Mouse (Mus musculus) G1E (cell line): Measurements from ENCODE around the gene H2-Q10. TPM values are rescaled to one million over a fixed set of nuclear protein-coding genes. Genes with fewer than 3 reads are reported as not detected.
"Not testable (repeated sequence)": the region's sequence is repeated elsewhere in the genome, so short reads cannot be mapped to it uniquely, and the experiment has no call there.

Experiments
- ATAC-seq: 2 replicates; pipeline ENCODE4 v1.8.0; 2016; ENCODE audit warnings: mild to moderate bottlenecking; ENCODE audit not compliant: insufficient number of reproducible peaks, poor library complexity, low FRiP score, severe bottlenecking; ENCODE audit errors: extremely low read depth
- DNase-seq: peaks from one replicate; pipeline ENCODE4 v3.0.0; 2012; ENCODE audit warnings: low spot score
- H3K27me3 ChIP-seq: 2 replicates; pipeline ENCODE4 v1.6.1; 2012; ENCODE audit warnings: mild to moderate bottlenecking, low read length, inconsistent platforms; ENCODE audit not compliant: insufficient read depth
- H3K36me3 ChIP-seq: replicated peaks from 2 replicates; pipeline ENCODE3; 2012; ENCODE audit warnings: mild to moderate bottlenecking, inconsistent platforms
- H3K4me1 ChIP-seq: 2 replicates; pipeline ENCODE4 v1.6.1; 2012; ENCODE audit warnings: low read depth, low read length, inconsistent platforms, mixed read lengths; ENCODE audit not compliant: insufficient read depth
- H3K4me3 ChIP-seq: 2 replicates; pipeline ENCODE4 v1.5.1; 2012; ENCODE audit warnings: low read depth, mild to moderate bottlenecking, inconsistent platforms, low read length, moderate library complexity, mixed read lengths
- H3K9me3 ChIP-seq: replicated peaks from 2 replicates; pipeline ENCODE4 v1.6.1; 2012; ENCODE audit warnings: inconsistent platforms
- CTCF ChIP-seq: IDR thresholded peaks from 2 replicates; pipeline ENCODE4 v1.5.1; 2012; ENCODE audit warnings: low read depth, low read length, inconsistent platforms, mixed read lengths
- GATA1 ChIP-seq: IDR thresholded peaks from 2 replicates; pipeline ENCODE4 v1.6.1; 2012; ENCODE audit warnings: borderline replicate concordance, low read length, inconsistent platforms, mixed read lengths
- GATA2 ChIP-seq: IDR thresholded peaks from 2 replicates; pipeline ENCODE4 v1.6.1; 2012; ENCODE audit warnings: low read depth, low read length, inconsistent platforms, borderline replicate concordance
- POLR2AphosphoS5 ChIP-seq: IDR thresholded peaks from 2 replicates; pipeline ENCODE4 v1.6.1; 2012; ENCODE audit warnings: low read depth, low read length, inconsistent platforms; ENCODE audit not compliant: insufficient replicate concordance
- TAL1 ChIP-seq: conservative IDR thresholded peaks from 2 replicates; pipeline ENCODE4 v1.6.1; 2012; ENCODE audit warnings: low read depth, low read length, inconsistent platforms, mixed read lengths
- polyA plus RNA-seq: library from polyadenylated mRNA; stranded (reverse); fragments of >175 nt; gene quantifications from 2 replicates; pipeline ENCODE4 v1.2.3, GENCODE M21; 2012
- total RNA-seq, 2 experiments: library from RNA; stranded (forward) in 1 of 2; stranded (reverse) in 1 of 2; fragments of 200-1000 nt in 1 of 2; fragments of >200 nt in 1 of 2; fragmentation: Nextera tagmentation in 1 of 2; gene quantifications; 2 replicates each; pipeline ENCODE4 v1.2.3; 2014 to 2017

The H2-Q10 gene
- total and polyA plus RNA-seq, 3 experiments: 0.05 TPM; not detected in 2

GRCm38 (mm10) chr17:35460513-35461341 is 9.2 kb upstream of the H2-Q10 start:
- H3K27me3 ChIP-seq, H3K4me3 ChIP-seq, H3K9me3 ChIP-seq, DNase-seq, H3K36me3 ChIP-seq, ATAC-seq, H3K4me1 ChIP-seq: not testable (repeated sequence)

DNA sequence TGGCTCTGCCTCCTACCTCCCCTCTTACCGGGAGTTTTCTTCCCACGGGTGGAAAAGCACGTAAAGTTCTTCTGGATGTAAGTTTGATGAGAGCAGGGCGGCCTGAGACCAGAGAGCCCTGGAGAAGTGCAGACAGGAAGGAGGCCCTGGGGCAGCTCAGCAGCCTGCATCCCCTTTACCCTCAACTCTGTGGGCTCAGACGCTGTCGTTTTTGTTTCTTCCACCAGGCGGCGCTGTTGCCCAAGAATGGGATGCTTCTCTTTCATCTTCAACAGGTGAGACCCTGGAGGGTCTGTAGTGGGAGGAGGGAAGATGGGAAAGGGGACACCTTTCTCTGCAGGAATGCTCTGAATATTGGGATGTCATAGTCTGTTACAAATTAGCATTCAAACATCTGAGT is 4.2 kb upstream of the H2-Q10 start:
- H3K4me3 ChIP-seq, ATAC-seq, H3K4me1 ChIP-seq, H3K36me3 ChIP-seq, DNase-seq, H3K9me3 ChIP-seq, H3K27me3 ChIP-seq: not testable (repeated sequence)
- TF ChIP-seq CTCF: peak; percentile 48

- peaks cover 12% of the 10 kb centered on the region for H3K9me3 ChIP-seq
- H3K27me3 ChIP-seq, H3K4me1 ChIP-seq, H3K36me3 ChIP-seq, H3K4me3 ChIP-seq, DNase-seq, ATAC-seq: not testable (repeated sequence)
These were observed 953 bp upstream of the H2-Q10 start for GRCm38 (mm10) chr17:35468936-35469335.

DNA sequence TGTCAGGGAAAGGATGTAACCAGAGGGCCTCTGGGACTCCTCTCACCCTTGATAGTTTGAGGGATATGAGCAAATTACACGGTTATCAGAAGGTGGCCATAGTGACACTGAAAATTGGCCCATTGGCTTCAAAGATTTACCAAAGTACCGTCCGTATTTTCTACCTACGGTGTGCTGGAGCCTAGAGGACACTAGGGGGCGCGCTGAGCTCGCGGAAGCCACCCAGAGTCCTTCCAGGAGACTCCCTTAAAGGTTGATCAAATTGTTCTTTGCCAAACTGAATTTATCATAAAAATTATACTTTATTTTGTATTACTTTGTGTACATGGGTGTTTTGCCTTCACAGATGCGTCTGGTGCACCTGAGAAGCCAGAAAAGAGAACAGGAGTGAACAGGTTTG is 14.2 kb downstream of the H2-Q10 start:
- no peaks in the 10 kb centered on the region for H3K4me1 ChIP-seq
- H3K27me3 ChIP-seq: peaks cover 5% of the 10 kb centered on the region; the same call in 1 of the 2 replicates
- no peaks in the 10 kb centered on the region for H3K9me3 ChIP-seq
- TF ChIP-seq GATA2: no peak
- TF ChIP-seq GATA1: no peak
- TF ChIP-seq POLR2AphosphoS5: no peak
- TF ChIP-seq TAL1: no peak
- TF ChIP-seq CTCF: peak; percentile 54
- DNase-seq: peak; percentile 37
- H3K36me3 ChIP-seq: no peaks in the 10 kb centered on the region
- ATAC-seq: no peak
- H3K4me3 ChIP-seq: no peak overlapping the region

GRCm38 (mm10) chr17:35485702-35486101 is 15.8 kb downstream of the H2-Q10 start:
- no peak overlapping the region for H3K4me3 ChIP-seq
- no peaks in the 10 kb centered on the region for H3K4me1 ChIP-seq
- peaks cover 5% of the 10 kb centered on the region; the same call in 1 of the 2 replicates for H3K27me3 ChIP-seq
- no peak for DNase-seq
- no peak for TF ChIP-seq POLR2AphosphoS5
- TF ChIP-seq CTCF: no peak
- no peak for TF ChIP-seq GATA2
- TF ChIP-seq TAL1: no peak
- ATAC-seq: no peak
- H3K36me3 ChIP-seq: no peaks in the 10 kb centered on the region
- H3K9me3 ChIP-seq: no peaks in the 10 kb centered on the region

GRCm38 (mm10) chr17:35486726-35487125 is 16.8 kb downstream of the H2-Q10 start:
- DNase-seq: no peak
- H3K36me3 ChIP-seq: no peaks in the 10 kb centered on the region
- TF ChIP-seq CTCF: no peak
- TF ChIP-seq POLR2AphosphoS5: no peak
- TF ChIP-seq GATA2: no peak
- TF ChIP-seq TAL1: no peak
- TF ChIP-seq GATA1: no peak
- no peaks in the 10 kb centered on the region for H3K9me3 ChIP-seq
- H3K4me1 ChIP-seq: no peaks in the 10 kb centered on the region
- peaks cover 5% of the 10 kb centered on the region; the same call in 1 of the 2 replicates for H3K27me3 ChIP-seq
- no peak overlapping the region for H3K4me3 ChIP-seq
- ATAC-seq: no peak

DNA sequence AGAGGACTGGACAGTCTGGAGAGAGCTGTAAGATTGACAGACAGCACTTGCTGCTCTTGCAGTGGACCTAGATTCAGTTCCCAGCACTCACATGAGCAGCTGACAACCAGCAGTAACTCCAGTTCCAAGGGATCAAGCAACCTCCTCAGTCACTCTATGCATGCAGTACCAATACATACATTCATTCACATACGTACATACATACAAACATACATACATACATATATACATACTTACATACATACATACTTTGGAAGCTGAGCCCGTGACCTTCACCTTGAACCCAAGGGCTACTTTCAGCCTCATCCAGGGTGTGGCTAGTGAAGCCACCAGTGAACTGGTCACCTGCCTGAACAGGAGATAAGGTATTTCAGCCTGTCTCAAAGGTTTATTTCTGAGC is 18.2 kb downstream of the H2-Q10 start:
- no peak overlapping the region for H3K4me3 ChIP-seq
- TF ChIP-seq CTCF: no peak
- ATAC-seq (no peak), DNase-seq (no peak)
- H3K9me3 ChIP-seq: no peaks in the 10 kb centered on the region
- H3K27me3 ChIP-seq: peaks cover 5% of the 10 kb centered on the region; the same call in 1 of the 2 replicates
- H3K36me3 ChIP-seq: no peaks in the 10 kb centered on the region
- H3K4me1 ChIP-seq: no peaks in the 10 kb centered on the region
